Mouse (Mus musculus): ENCODE data around the gene Nab2. TPM values are rescaled to one million over a fixed set of nuclear protein-coding genes. Genes with fewer than 3 reads are reported as not detected.

Gene Nab2
- 8.0 and 9.3 TPM in 2 replicates for polyA plus RNA-seq (2014; fragmentation: Nextera tagmentation; extraction: Ambion mirVana)

DNA sequence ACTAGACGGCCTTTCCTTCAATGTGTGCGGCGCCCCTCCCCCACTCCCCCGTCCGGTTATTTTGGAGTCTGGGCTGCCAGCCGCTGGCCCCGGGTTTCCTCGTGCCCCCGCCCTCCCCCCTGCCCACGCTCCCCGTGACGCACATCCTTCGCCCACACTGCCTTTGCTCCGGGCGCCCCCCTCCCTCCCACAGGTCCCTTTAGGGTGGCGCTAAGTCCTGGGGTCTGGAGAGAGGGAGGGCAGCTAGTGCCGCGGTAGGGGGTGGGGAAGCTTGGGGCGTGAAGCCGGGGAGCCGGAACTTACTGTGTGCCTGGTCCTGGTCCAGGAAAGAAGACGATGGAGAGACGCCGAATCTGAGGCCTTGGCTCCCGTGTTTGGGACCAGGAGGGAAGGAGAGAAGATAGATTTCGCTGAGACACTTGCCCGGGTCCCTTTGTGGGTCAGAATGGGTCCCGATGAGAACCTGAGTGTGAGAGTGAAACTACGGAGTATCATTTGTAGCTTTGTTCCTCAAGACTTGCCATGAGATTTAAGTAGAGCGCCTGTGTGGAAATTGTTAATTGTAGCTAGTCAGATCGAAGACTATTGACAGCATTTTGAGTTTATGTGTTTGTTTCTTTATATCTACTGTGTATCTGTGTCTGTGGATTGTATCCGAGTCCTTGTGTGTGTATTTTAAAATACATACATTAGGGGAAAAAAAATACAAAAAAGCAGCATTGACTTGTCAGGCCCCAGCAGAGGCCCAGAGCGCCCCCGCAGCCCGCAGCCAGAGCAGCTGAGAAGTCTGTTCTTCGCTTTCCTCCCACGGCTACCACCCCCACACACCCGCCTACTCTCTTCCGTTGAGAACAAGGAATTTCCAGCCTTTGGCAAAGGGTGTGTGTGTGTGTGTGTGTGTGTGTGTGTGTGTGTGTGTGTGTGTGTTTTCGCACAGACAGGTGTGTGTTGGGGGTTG lies at the start of gene Nab2:
Gene Nab2, minus strand, starts transcription at position 476 of the 958 bp plus-strand sequence.
- Histone ChIP-seq H3K36me3 (replicated peaks; ENCODE audit: control insufficient read depth, insufficient read depth, low read depth, low read length) (peaks cover 2% of the 10 kb centered on the region; the same call in 1 of the 2 replicates), H3K27me3 (ENCODE audit: control insufficient read depth, insufficient read depth, low read length) (peaks cover 2% of the 10 kb centered on the region; the same call in 1 of the 2 replicates)
- peak; percentile 36 for ATAC-seq (replicated peaks; ENCODE audit: insufficient number of reproducible peaks, low FRiP score, low TSS enrichment, low read depth)

DNA sequence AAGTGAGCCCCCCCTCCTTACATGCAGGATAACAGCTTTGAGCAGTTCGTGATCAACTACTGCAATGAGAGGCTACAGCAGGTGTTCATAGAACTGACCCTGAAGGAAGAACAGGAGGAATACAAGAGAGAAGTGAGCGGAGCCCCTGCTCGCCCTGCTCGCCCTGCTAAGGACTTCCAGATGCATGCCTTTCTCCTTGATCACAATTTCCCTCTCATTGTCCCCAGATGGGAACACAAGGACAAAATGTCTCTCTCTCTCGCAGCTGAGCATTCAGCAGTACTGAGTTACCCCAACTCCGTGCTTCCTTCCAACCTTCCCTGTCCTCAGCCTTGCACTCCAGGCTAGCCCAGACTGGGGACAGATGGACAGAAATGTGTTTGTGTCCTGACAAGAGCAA lies 44.4 kb upstream of the Nab2 start:
- Histone ChIP-seq H3K9ac (replicated peaks; ENCODE audit: low read length) (no peak overlapping the region), H3K4me1 (ENCODE audit: control insufficient read depth, insufficient read depth, low read length) (peaks cover 4% of the 10 kb centered on the region), H3K36me3 (replicated peaks; ENCODE audit: control insufficient read depth, insufficient read depth, low read depth, low read length) (no peaks in the 10 kb centered on the region), H3K27me3 (ENCODE audit: control insufficient read depth, insufficient read depth, low read length) (no peaks in the 10 kb centered on the region), H3K4me2 (ENCODE audit: low read depth, low read length) (no peak overlapping the region), H3K27ac (replicated peaks; ENCODE audit: low read depth, low read length) (no peak overlapping the region), H3K9me3 (replicated peaks; ENCODE audit: control insufficient read depth, low read length) (no peaks in the 10 kb centered on the region), H3K4me3 (ENCODE audit: low read depth, low read length) (no peak overlapping the region)
- DNase-seq (ENCODE audit: low spot score) (peak; percentile 63), ATAC-seq (replicated peaks; ENCODE audit: insufficient number of reproducible peaks, low FRiP score, low TSS enrichment, low read depth) (no peak)
- WGBS = 42% methylated on average over 6 of the region's 6 CpGs

More for the DNA sequence above, at the start of gene Nab2:
- WGBS = 2% methylated on average over 40 of the region's 40 CpGs
- DNase-seq (ENCODE audit: low spot score) = peak; percentile 76
- H3K4me1 ChIP-seq (ENCODE audit: control insufficient read depth, insufficient read depth, low read length) = peaks cover 19% of the 10 kb centered on the region
- peak within 1 kb of the TSS; percentile 58 for H3K4me2 ChIP-seq (ENCODE audit: low read depth, low read length)
- peak within 1 kb of the TSS; percentile 80 for H3K4me3 ChIP-seq (ENCODE audit: low read depth, low read length)
- H3K9me3 ChIP-seq (replicated peaks; ENCODE audit: control insufficient read depth, low read length) = no peaks in the 10 kb centered on the region
- H3K9ac ChIP-seq (replicated peaks; ENCODE audit: low read length) = peak within 1 kb of the TSS; percentile 90
- H3K27ac ChIP-seq (replicated peaks; ENCODE audit: low read depth, low read length) = peak within 1 kb of the TSS; percentile 99

DNA sequence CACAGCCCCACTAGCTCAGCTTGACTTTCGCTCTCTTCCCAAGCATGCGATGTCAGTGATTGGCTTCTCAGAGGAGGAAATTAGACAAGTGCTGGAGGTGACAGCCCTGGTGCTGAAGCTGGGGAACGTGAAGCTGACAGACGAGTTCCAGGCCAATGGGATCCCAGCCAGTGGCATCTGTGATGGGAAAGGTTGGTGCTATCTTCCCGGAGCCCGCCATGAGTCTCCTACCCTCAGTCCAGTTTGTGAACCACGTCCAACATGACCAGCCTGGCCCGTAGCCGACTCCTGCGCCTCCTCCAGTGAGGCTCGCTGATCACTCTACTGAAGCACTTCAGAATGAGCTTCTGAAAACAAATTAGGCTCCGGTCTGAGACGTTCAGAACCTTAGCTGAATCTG lies 42.0 kb upstream of the Nab2 start:
- 79% methylated on average over 13 of the region's 13 CpGs for WGBS
- Histone ChIP-seq H3K36me3 (replicated peaks; ENCODE audit: control insufficient read depth, insufficient read depth, low read depth, low read length) (no peaks in the 10 kb centered on the region), H3K27me3 (ENCODE audit: control insufficient read depth, insufficient read depth, low read length) (no peaks in the 10 kb centered on the region), H3K9ac (replicated peaks; ENCODE audit: low read length) (no peak overlapping the region), H3K27ac (replicated peaks; ENCODE audit: low read depth, low read length) (no peak overlapping the region), H3K4me1 (ENCODE audit: control insufficient read depth, insufficient read depth, low read length) (peaks cover 4% of the 10 kb centered on the region), H3K4me2 (ENCODE audit: low read depth, low read length) (no peak overlapping the region), H3K9me3 (replicated peaks; ENCODE audit: control insufficient read depth, low read length) (no peaks in the 10 kb centered on the region), H3K4me3 (ENCODE audit: low read depth, low read length) (no peak overlapping the region)
- no peak for DNase-seq (ENCODE audit: low spot score)
- no peak for ATAC-seq (replicated peaks; ENCODE audit: insufficient number of reproducible peaks, low FRiP score, low TSS enrichment, low read depth)

DNA sequence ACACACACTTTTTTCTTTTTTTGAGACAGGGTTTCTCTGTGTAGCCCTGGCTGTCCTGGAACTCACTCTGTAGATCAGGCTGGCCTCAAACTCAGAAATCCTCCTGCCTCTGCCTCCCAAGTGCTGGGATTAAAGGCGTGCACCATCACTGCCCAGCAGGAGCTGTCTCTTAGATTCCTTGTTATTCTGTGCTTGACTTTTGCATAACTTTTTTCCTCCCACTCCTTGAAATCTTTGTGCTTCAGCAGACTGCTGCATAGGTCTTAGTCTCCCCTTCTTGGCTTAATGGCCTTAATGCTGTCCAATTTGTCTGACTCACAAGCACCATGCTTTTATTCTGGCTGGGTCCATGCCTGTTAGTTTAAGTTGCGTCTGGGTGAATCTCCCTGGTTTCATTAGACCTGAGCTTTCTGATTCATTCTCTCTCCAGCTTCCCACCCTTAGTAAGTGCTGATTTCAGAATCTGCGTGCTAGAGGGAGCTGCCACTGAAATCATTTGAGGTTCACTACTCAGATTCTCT lies 40.5 kb upstream of the Nab2 start:
- ATAC-seq (replicated peaks; ENCODE audit: insufficient number of reproducible peaks, low FRiP score, low TSS enrichment, low read depth) = no peak
- 86% methylated on average over 3 of the region's 3 CpGs for WGBS

DNA sequence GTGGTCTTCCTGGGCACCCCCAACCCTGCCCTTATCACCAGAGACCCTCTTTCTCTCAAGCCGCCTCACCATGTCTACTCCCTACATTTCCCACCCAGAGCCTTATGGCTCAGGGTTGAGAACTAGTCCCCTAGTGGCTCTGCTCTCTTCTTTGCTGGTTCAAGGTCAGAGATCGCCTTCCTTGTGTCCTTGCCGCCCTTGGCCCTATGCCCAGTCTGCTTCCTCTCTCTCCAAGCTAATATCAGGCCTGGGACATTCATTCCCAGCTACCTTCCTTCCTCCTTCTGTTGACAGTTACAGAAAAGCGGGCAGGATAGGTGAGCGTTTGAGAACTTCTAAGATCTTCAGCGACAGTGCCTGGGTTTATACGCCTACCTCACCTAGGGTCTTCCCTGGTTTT lies 39.4 kb upstream of the Nab2 start:
- H3K27me3 ChIP-seq (ENCODE audit: control insufficient read depth, insufficient read depth, low read length) = no peaks in the 10 kb centered on the region
- no peak for DNase-seq (ENCODE audit: low spot score)
- H3K4me1 ChIP-seq (ENCODE audit: control insufficient read depth, insufficient read depth, low read length) = peaks cover 4% of the 10 kb centered on the region
- no peak overlapping the region for H3K4me2 ChIP-seq (ENCODE audit: low read depth, low read length)
- H3K9me3 ChIP-seq (replicated peaks; ENCODE audit: control insufficient read depth, low read length) = no peaks in the 10 kb centered on the region
- H3K36me3 ChIP-seq (replicated peaks; ENCODE audit: control insufficient read depth, insufficient read depth, low read depth, low read length) = no peaks in the 10 kb centered on the region
- no peak overlapping the region for H3K4me3 ChIP-seq (ENCODE audit: low read depth, low read length)
- H3K27ac ChIP-seq (replicated peaks; ENCODE audit: low read depth, low read length) = no peak overlapping the region
- WGBS = 86% methylated on average over 7 of the region's 7 CpGs
- H3K9ac ChIP-seq (replicated peaks; ENCODE audit: low read length) = no peak overlapping the region
- no peak for ATAC-seq (replicated peaks; ENCODE audit: insufficient number of reproducible peaks, low FRiP score, low TSS enrichment, low read depth)

More for the DNA sequence above, 40.5 kb upstream of the Nab2 start:
- Histone ChIP-seq H3K9ac (replicated peaks; ENCODE audit: low read length) (no peak overlapping the region), H3K27me3 (ENCODE audit: control insufficient read depth, insufficient read depth, low read length) (no peaks in the 10 kb centered on the region), H3K27ac (replicated peaks; ENCODE audit: low read depth, low read length) (no peak overlapping the region), H3K4me3 (ENCODE audit: low read depth, low read length) (no peak overlapping the region), H3K36me3 (replicated peaks; ENCODE audit: control insufficient read depth, insufficient read depth, low read depth, low read length) (no peaks in the 10 kb centered on the region), H3K4me1 (ENCODE audit: control insufficient read depth, insufficient read depth, low read length) (peaks cover 4% of the 10 kb centered on the region), H3K4me2 (ENCODE audit: low read depth, low read length) (no peak overlapping the region), H3K9me3 (replicated peaks; ENCODE audit: control insufficient read depth, low read length) (no peaks in the 10 kb centered on the region)
- DNase-seq (ENCODE audit: low spot score) = no peak

DNA sequence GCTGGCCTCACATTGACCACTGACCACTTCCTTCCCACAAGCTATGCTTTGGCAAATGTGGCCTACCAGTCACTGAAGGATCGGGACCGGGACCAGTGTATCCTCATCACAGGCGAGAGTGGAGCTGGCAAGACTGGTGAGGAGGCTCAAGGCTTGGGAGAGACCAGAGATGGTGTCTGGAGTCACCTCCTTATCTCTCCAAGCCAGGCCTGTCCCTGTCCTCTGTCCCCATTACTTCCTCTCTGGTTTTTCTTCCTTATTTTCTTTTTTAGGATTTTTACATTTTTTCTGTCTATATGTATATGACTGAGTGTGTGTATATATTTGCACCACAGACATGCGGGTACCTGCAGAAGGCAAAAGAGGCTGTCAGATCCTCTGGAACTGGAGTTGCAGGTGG lies 37.4 kb upstream of the Nab2 start:
- ATAC-seq (replicated peaks; ENCODE audit: insufficient number of reproducible peaks, low FRiP score, low TSS enrichment, low read depth) = no peak
- H3K4me3 ChIP-seq (ENCODE audit: low read depth, low read length) = no peak overlapping the region
- no peaks in the 10 kb centered on the region for H3K27me3 ChIP-seq (ENCODE audit: control insufficient read depth, insufficient read depth, low read length)
- no peak overlapping the region for H3K27ac ChIP-seq (replicated peaks; ENCODE audit: low read depth, low read length)
- no peaks in the 10 kb centered on the region for H3K4me1 ChIP-seq (ENCODE audit: control insufficient read depth, insufficient read depth, low read length)
- H3K36me3 ChIP-seq (replicated peaks; ENCODE audit: control insufficient read depth, insufficient read depth, low read depth, low read length) = no peaks in the 10 kb centered on the region
- 94% methylated on average over 4 of the region's 4 CpGs for WGBS
- DNase-seq (ENCODE audit: low spot score) = no peak
- H3K9ac ChIP-seq (replicated peaks; ENCODE audit: low read length) = no peak overlapping the region
- H3K9me3 ChIP-seq (replicated peaks; ENCODE audit: control insufficient read depth, low read length) = no peaks in the 10 kb centered on the region
- H3K4me2 ChIP-seq (ENCODE audit: low read depth, low read length) = no peak overlapping the region

DNA sequence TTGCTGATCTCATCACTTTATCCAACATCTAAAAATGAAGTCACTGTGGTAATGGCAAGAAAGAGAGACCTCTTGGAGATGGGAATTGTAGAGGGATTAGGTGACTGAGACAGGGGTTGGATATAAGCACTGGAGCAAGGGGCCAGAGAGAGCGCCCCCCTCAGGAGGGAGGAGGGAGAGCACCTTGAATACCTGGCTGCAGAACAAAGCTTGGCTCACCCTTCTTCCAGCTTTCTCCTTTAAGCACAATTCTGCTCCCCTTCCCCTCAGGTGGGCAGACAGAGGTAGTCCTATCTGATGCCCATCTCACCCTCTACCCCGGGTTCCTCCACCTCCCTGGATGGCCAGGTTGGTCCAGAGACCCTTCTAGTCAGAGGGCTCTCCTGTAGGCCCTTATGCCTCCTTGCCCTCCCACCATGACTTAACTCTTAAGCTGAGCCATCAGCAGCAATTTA lies 36.4 kb upstream of the Nab2 start, which contains the start of gene Myo1a:
Gene Myo1a, plus strand, starts transcription at position 405 of the 455 bp plus-strand sequence.
- Histone ChIP-seq H3K4me1 (ENCODE audit: control insufficient read depth, insufficient read depth, low read length) (no peaks in the 10 kb centered on the region), H3K9me3 (replicated peaks; ENCODE audit: control insufficient read depth, low read length) (no peaks in the 10 kb centered on the region), H3K27me3 (ENCODE audit: control insufficient read depth, insufficient read depth, low read length) (no peaks in the 10 kb centered on the region), H3K9ac (replicated peaks; ENCODE audit: low read length) (no peak within 1 kb of the TSS), H3K27ac (replicated peaks; ENCODE audit: low read depth, low read length) (no peak within 1 kb of the TSS), H3K36me3 (replicated peaks; ENCODE audit: control insufficient read depth, insufficient read depth, low read depth, low read length) (no peaks in the 10 kb centered on the region), H3K4me3 (ENCODE audit: low read depth, low read length) (no peak within 1 kb of the TSS), H3K4me2 (ENCODE audit: low read depth, low read length) (no peak within 1 kb of the TSS)
- no peak for DNase-seq (ENCODE audit: low spot score)
- WGBS = 76% methylated on average over 2 of the region's 2 CpGs
- no peak for ATAC-seq (replicated peaks; ENCODE audit: insufficient number of reproducible peaks, low FRiP score, low TSS enrichment, low read depth)

DNA sequence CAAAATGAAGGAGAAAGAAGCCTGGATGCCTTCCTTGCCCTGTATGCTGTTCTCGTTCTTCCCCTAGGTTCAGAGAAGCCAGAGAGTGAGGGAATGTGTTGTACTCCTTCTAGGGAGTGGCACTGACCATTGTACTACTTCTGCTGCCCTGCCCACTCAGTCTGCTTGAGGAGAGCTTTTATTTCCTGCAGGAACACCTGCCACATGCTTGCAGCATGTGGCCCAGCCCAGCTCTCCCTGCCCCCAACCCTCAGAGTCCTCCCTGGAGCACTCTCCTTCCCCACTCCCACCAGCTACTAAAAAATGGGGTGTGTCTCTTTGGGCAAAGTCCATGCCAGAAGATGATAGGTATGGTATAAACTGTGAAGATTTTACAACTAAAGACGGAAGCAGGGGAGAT lies 35.9 kb upstream of the Nab2 start:
- H3K4me2 ChIP-seq (ENCODE audit: low read depth, low read length) = no peak overlapping the region
- WGBS = 71% methylated on average over 2 of the region's 2 CpGs
- no peak overlapping the region for H3K4me3 ChIP-seq (ENCODE audit: low read depth, low read length)
- no peaks in the 10 kb centered on the region for H3K4me1 ChIP-seq (ENCODE audit: control insufficient read depth, insufficient read depth, low read length)
- no peak overlapping the region for H3K9ac ChIP-seq (replicated peaks; ENCODE audit: low read length)
- no peak overlapping the region for H3K27ac ChIP-seq (replicated peaks; ENCODE audit: low read depth, low read length)
- H3K27me3 ChIP-seq (ENCODE audit: control insufficient read depth, insufficient read depth, low read length) = no peaks in the 10 kb centered on the region
- no peak for DNase-seq (ENCODE audit: low spot score)
- no peaks in the 10 kb centered on the region for H3K9me3 ChIP-seq (replicated peaks; ENCODE audit: control insufficient read depth, low read length)
- H3K36me3 ChIP-seq (replicated peaks; ENCODE audit: control insufficient read depth, insufficient read depth, low read depth, low read length) = no peaks in the 10 kb centered on the region
- no peak for ATAC-seq (replicated peaks; ENCODE audit: insufficient number of reproducible peaks, low FRiP score, low TSS enrichment, low read depth)

Data from embryonic facial prominence, embryonic 11.5 days (tissue).